Mouse (Mus musculus) kidney, embryonic 16.5 days (tissue): ENCODE data around the gene Krt27. TPM values are rescaled to one million over a fixed set of nuclear protein-coding genes. Genes with fewer than 3 reads are reported as not detected.

Source experiments
- ATAC-seq: fragments of 200-750 bp; cut with Nextera tagmentation; 2 replicates; pipeline ENCODE4 v1.8.0; 2017; ENCODE audit warnings: moderate TSS enrichment; ENCODE audit not compliant: low FRiP score, low TSS enrichment
- H3K27ac ChIP-seq: fragments of 300-500 bp; sonication (generic); 2 replicates; pipeline ENCODE4 v1.5.1; 2014; ENCODE audit warnings: low read length
- H3K27me3 ChIP-seq: fragments of 300-500 bp; sonication (generic); 2 replicates; pipeline ENCODE4 v1.6.1; 2014; ENCODE audit warnings: low read length, control low read depth, mixed read lengths; ENCODE audit not compliant: insufficient read depth
- H3K36me3 ChIP-seq: fragments of 300-500 bp; sonication (generic); 2 replicates; pipeline ENCODE4 v1.6.1; 2014; ENCODE audit warnings: low read length, control low read depth, mixed read lengths; ENCODE audit not compliant: insufficient read depth
- H3K4me1 ChIP-seq: fragments of 300-500 bp; sonication (generic); 2 replicates; pipeline ENCODE4 v1.6.1; 2014; ENCODE audit warnings: low read length, control low read depth, mixed read lengths; ENCODE audit not compliant: insufficient read depth
- H3K4me2 ChIP-seq: fragments of 300-500 bp; sonication (generic); replicated peaks from 2 replicates; pipeline ENCODE4 v1.6.1; 2014; ENCODE audit warnings: low read depth, low read length
- H3K4me3 ChIP-seq: fragments of 300-500 bp; sonication (generic); 2 replicates; pipeline ENCODE4 v1.5.1; 2014; ENCODE audit warnings: mild to moderate bottlenecking, low read length
- H3K9ac ChIP-seq: fragments of 300-500 bp; sonication (generic); replicated peaks from 2 replicates; pipeline ENCODE4 v1.6.1; 2014; ENCODE audit warnings: low read length
- H3K9me3 ChIP-seq: fragments of 300-500 bp; sonication (generic); 2 replicates; pipeline ENCODE4 v1.6.1; 2016; ENCODE audit warnings: low read length, control low read depth
- WGBS: fragments of 180-500 bp; shearing (Covaris S2); extraction: QIAGEN DNeasy Blood & Tissue Kit; methylation state at CpG from one replicate; pipeline ENCODE4 v1.1.7; 2014; 5-methylcytosine and 5-hydroxymethylcytosine counted together
- polyA plus RNA-seq: library from polyadenylated mRNA; unstranded; fragments of >200 nt; fragmentation: Nextera tagmentation; extraction: Ambion mirVana; gene quantifications from 2 replicates; pipeline ENCODE4 v1.2.1, GENCODE M21; 2015

Gene Krt27
- polyA plus RNA-seq, 1 experiment from 2014 or later, result not detected

DNA sequence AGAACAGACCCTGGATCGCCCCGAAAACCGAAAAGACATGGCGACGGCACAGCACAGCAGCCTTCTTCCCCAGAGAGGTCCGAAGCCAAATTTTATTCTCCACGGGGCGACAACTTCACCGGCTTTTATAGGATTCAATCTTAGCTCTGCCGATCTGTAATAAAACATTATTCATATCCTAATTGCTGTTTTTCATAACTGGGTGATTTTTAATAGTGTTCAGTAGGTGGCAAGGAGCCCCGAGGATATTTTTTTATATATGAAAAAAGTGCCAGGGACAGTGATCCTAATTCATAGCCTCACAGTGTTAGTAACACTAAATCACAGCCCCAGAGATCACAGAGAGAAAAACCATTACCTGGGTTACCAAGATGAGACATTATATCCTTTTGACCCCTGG lies 13.0 kb downstream of the Krt27 start, which contains the start of gene Krt26:
Gene Krt26, minus strand, starts transcription at position 101 of the 400 bp plus-strand sequence.
- ATAC-seq, result no peak

DNA sequence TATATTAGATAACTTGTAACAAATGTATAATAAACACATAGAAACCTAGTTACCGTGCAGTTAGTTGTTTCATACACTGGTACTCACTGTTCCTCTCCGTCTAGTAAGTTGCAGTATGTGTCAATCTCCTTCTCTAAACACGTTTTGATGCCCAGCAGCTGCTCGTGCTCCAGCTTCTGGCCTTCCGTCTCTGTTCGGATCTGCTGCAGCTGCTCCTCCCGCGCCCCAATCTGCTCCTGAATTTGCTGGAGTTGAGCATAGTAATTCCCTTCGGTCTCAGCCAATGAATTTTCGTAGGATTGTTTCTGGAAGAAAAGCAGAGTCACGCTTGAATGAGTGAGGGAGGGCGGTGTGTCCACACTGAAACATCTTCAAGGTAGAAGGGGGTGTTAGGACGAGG lies 17.5 kb downstream of the Krt27 start:
- H3K4me3 ChIP-seq, result no peak overlapping the region
- H3K27ac ChIP-seq, result no peak overlapping the region
- no peak overlapping the region for H3K4me2 ChIP-seq
- no peak for ATAC-seq
- no peaks in the 10 kb centered on the region for H3K27me3 ChIP-seq
- H3K9ac ChIP-seq, result no peak overlapping the region
- no peaks in the 10 kb centered on the region for H3K4me1 ChIP-seq
- WGBS, result 38% methylated on average over 13 of the region's 13 CpGs
- H3K9me3 ChIP-seq, result no peaks in the 10 kb centered on the region
- H3K36me3 ChIP-seq, result no peaks in the 10 kb centered on the region

More for the DNA sequence above, 13.0 kb downstream of the Krt27 start, which contains the start of gene Krt26:
- Histone ChIP-seq H3K9ac (no peak within 1 kb of the TSS), H3K36me3 (no peaks in the 10 kb centered on the region), H3K4me2 (no peak within 1 kb of the TSS), H3K27me3 (no peaks in the 10 kb centered on the region), H3K4me3 (no peak within 1 kb of the TSS), H3K27ac (no peak within 1 kb of the TSS), H3K4me1 (no peaks in the 10 kb centered on the region), H3K9me3 (no peaks in the 10 kb centered on the region)
- WGBS, result 93% methylated on average over 11 of the region's 11 CpGs

DNA sequence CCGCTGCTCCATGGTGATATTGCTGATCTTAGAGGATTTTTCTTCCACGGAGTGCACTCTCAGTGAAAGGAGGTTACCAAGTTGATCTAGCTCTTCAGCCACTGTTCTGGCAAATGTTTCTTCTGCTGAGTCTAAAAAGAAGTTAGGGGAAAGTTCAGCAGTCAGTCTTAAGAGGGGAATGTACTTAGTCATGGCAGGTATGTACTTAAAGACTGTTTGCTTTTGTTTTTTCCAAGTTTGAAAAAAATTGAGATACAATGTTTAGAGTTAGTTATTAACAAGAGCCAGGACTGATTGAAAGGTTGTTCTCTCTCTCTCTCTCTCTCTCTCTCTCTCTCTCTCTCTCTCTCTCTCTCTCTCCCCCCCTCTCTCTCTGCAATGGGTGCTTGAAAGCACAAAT lies 21.2 kb downstream of the Krt27 start:
- Histone ChIP-seq H3K4me1 (no peaks in the 10 kb centered on the region), H3K4me2 (no peak overlapping the region), H3K27ac (no peak overlapping the region), H3K4me3 (no peak overlapping the region), H3K9me3 (no peaks in the 10 kb centered on the region), H3K9ac (no peak overlapping the region), H3K27me3 (no peaks in the 10 kb centered on the region), H3K36me3 (no peaks in the 10 kb centered on the region)
- 76% methylated on average over 2 of the region's 2 CpGs for WGBS
- ATAC-seq, result no peak

DNA sequence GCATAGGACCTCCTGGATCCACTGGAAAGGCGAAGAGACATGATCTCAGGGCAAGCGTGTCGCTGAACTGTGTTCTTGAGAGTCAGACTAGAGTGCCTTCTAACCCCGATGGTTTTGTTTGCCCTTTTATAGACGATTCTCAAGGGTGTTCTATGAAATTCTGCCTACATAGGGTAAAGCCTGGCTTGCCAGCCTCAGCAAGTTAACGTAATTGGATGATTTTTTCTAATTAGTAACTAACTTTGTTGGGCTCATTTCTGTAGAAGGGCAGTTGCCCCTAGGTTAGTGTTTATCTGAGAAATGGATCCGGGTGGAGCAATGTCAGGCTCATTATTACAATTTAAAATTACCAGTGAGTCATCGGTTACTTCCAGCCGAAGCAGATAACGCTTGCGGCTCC lies 28.1 kb downstream of the Krt27 start, which contains the start of gene Krt25:
Gene Krt25, minus strand, starts transcription at position 101 of the 400 bp plus-strand sequence.
- H3K36me3 ChIP-seq, result no peaks in the 10 kb centered on the region
- whole genome bisulfite sequencing, result 92% methylated on average over 11 of the region's 11 CpGs
- no peaks in the 10 kb centered on the region for H3K9me3 ChIP-seq
- no peaks in the 10 kb centered on the region for H3K27me3 ChIP-seq
- H3K4me3 ChIP-seq, result no peak within 1 kb of the TSS
- no peaks in the 10 kb centered on the region for H3K4me1 ChIP-seq
- no peak within 1 kb of the TSS for H3K27ac ChIP-seq
- H3K4me2 ChIP-seq, result no peak within 1 kb of the TSS
- no peak for ATAC-seq
- H3K9ac ChIP-seq, result no peak within 1 kb of the TSS

DNA sequence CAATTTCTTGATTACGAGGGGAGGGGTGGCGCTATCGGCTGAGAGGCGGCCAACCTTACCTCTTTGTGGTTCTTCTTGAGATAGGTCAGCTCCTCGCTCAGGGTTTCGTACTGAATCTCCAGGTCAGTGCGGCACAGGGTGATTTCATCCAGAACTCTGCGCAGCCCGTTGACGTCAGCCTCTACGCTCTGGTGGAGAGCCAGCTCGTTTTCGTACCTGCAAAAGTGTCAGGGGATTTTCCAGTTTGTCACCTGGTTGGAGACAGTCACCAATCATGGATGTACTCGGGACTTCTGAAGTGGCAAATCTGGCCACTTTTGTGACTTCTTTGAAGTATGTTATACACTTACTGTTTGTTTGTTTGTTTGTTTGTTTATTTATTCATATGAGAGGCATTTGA lies 29.8 kb downstream of the Krt27 start:
- H3K27me3 ChIP-seq, result no peaks in the 10 kb centered on the region
- ATAC-seq, result no peak
- 84% methylated on average over 14 of the region's 14 CpGs for WGBS

DNA sequence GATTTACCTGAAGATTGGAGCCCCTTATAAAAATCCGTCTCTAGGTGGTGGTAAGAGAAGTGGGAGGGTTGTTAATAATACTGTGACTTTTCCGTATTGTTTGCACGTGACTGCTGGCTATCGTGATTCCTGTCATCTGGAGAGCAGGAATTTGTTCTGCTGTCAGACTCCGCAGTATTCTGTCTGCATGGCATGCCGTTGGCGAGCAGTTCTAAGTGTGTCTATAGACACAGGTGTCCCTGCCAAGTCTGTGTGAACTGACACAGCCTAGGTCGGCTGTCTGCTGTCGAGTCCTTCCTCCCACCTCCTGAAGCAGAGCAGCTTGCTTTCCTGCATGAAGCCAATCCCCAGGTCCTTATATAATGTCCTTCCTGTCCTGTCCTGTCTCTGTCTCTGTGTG lies 31.8 kb downstream of the Krt27 start:
- H3K4me2 ChIP-seq, result no peak overlapping the region
- no peaks in the 10 kb centered on the region for H3K4me1 ChIP-seq
- no peaks in the 10 kb centered on the region for H3K27me3 ChIP-seq
- no peak overlapping the region for H3K27ac ChIP-seq
- no peaks in the 10 kb centered on the region for H3K9me3 ChIP-seq
- no peak for ATAC-seq
- H3K36me3 ChIP-seq, result no peaks in the 10 kb centered on the region
- H3K9ac ChIP-seq, result no peak overlapping the region
- 55% methylated on average over 9 of the region's 9 CpGs for WGBS
- no peak overlapping the region for H3K4me3 ChIP-seq

More for the DNA sequence above, 29.8 kb downstream of the Krt27 start:
- Histone ChIP-seq H3K27ac (no peak overlapping the region), H3K4me3 (no peak overlapping the region), H3K4me2 (no peak overlapping the region), H3K36me3 (no peaks in the 10 kb centered on the region), H3K9me3 (no peaks in the 10 kb centered on the region), H3K9ac (no peak overlapping the region), H3K4me1 (no peaks in the 10 kb centered on the region)

DNA sequence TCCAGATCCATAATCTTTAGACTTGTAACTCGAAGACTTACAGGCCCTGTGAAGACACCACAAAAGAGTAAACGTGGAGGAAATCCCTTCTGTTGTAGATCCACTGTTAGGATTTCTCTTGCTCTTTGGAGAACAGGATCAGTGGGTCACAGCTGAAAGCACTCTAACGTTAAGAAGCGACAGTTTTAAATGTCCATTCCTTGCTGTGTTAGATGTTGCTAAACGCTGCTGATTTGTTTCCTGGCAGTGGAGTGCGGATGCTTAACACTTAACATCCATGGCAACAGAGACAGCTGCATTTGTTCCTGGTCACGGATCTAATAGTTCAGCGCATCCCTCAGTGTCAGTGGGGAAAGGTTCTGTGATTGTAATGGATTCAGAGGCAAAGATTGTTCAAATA lies 34.4 kb downstream of the Krt27 start:
- Histone ChIP-seq H3K27ac (no peak overlapping the region), H3K9ac (no peak overlapping the region), H3K27me3 (no peaks in the 10 kb centered on the region), H3K4me2 (no peak overlapping the region), H3K9me3 (no peaks in the 10 kb centered on the region), H3K4me3 (no peak overlapping the region), H3K36me3 (no peaks in the 10 kb centered on the region), H3K4me1 (no peaks in the 10 kb centered on the region)
- 44% methylated on average over 8 of the region's 8 CpGs for WGBS
- no peak for ATAC-seq

DNA sequence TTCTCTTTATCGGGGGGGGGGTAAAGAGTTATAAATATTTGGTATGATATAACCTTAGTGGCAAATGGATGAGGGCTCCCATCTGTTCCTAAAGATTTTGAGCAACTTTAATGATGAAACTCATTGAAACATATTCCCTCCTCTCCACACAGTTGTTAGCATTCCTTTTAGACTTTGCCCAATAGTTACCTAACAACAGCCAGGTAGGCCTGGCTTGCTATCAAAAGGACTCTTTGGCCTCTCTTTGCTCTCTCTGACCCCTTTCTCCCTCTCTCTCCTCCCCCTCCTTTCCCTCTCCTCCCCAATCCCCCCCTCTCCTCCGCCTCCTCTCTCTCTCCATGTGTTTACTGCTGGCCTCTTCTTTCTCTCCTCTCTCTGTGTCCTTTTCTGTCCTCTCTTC lies 36.3 kb downstream of the Krt27 start:
- Histone ChIP-seq H3K9ac (no peak overlapping the region), H3K9me3 (no peaks in the 10 kb centered on the region)
- 81% methylated on average over 2 of the region's 2 CpGs for WGBS

DNA sequence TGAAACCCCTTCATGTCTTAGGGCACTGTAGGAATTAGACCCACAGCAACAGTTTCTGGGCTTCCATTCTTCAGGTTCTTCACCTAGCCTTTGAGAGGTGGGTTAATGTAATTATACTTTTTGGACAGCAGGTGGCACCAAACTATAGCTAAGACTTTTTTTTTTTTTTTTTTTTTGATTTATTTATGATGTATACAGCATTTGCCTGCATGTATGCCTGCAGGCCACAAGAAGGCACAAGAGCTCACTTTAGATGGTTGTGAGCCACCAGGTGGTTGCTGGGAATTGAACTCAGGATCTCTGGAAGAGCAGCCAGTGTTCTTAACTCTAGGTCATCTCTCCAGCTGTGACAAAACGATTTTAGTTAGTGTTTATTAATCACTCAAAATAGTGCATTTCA lies 40.0 kb downstream of the Krt27 start:
- ATAC-seq, result no peak
- H3K27me3 ChIP-seq, result no peaks in the 10 kb centered on the region
- 82% methylated on average over 1 of the region's 1 CpGs for WGBS
- H3K9me3 ChIP-seq, result no peaks in the 10 kb centered on the region
- H3K27ac ChIP-seq, result no peak overlapping the region
- H3K4me1 ChIP-seq, result no peaks in the 10 kb centered on the region
- no peaks in the 10 kb centered on the region for H3K36me3 ChIP-seq
- H3K9ac ChIP-seq, result no peak overlapping the region
- H3K4me2 ChIP-seq, result no peak overlapping the region
- no peak overlapping the region for H3K4me3 ChIP-seq

More for the DNA sequence above, 36.3 kb downstream of the Krt27 start:
- Histone ChIP-seq H3K36me3 (no peaks in the 10 kb centered on the region), H3K27me3 (no peaks in the 10 kb centered on the region), H3K27ac (no peak overlapping the region), H3K4me3 (no peak overlapping the region), H3K4me2 (no peak overlapping the region), H3K4me1 (no peaks in the 10 kb centered on the region)
- no peak for ATAC-seq

DNA sequence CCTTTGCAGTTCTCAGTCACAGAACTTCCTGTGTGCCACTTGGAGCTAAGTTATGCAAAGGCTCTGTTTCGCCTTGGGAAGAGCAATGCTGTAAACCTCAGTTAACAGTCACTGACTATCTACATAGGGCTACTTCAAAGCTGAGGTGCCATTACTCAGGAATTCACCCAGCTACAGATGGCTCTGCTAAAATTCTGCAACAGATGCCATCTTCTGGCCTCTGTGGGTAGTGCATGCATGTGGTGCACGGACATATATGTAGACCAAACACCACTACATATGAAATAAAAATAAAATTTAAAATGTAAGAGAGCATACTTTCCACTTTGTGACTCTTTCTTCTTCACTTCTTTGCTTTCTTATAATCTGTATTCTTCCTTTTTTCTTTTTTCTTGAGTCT lies 43.3 kb downstream of the Krt27 start:
- no peaks in the 10 kb centered on the region for H3K27me3 ChIP-seq
- H3K4me1 ChIP-seq, result no peaks in the 10 kb centered on the region
- H3K4me3 ChIP-seq, result no peak overlapping the region
- H3K9me3 ChIP-seq, result 0 out of 2 replicates have a peak, but pooled peaks cover 2% of the 10 kb centered on the region
- no peaks in the 10 kb centered on the region for H3K36me3 ChIP-seq
- H3K27ac ChIP-seq, result no peak overlapping the region
- 21% methylated on average over 2 of the region's 2 CpGs for WGBS
- 0 out of 2 replicates have a peak, but pooled peaks have one; percentile 27 for ATAC-seq
- no peak overlapping the region for H3K4me2 ChIP-seq
- H3K9ac ChIP-seq, result no peak overlapping the region
